Mouse (Mus musculus): ENCODE data around the gene Ddx17. TPM values are rescaled to one million over a fixed set of nuclear protein-coding genes. Genes with fewer than 3 reads are reported as not detected.

Gene Ddx17
- polyA plus RNA-seq, 1 experiment from 2014 or later = 51.4 TPM

DNA sequence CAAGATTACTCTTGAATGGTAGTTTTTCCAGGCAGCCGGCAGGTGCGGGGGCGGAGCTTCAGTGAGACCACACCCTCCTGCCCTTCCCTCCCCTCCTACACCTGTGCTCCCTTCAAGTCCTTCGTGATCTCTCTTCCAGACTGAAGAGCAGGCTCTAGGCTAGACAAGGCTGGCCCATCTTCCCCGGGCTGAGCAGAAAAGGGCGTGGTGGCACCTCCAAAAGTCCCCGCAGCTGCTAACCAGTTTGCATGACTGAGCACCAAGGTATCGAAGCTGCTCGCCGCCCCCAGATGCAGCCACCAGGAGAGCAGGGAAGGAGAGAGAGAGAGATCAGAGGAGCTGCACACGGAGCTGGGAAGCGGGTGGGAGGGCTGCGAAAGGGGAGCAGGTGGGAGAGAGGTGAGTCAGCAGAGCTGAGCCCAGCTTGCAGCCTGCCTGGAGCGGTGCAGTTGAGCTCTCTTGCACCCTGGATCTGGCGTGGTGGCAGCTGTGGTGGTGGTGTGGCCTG is 65.3 kb downstream of the Ddx17 start:
- Histone ChIP-seq H3K4me1 (0 out of 2 replicates have a peak, but pooled peaks cover 8% of the 10 kb centered on the region), H3K27ac (no peak overlapping the region), H3K36me3 (no peaks in the 10 kb centered on the region), H3K9me3 (replicated peaks) (no peaks in the 10 kb centered on the region), H3K4me3 (no peak overlapping the region), H3K27me3 (ENCODE audit: low read depth, poor library complexity, severe bottlenecking) (peaks cover 56% of the 10 kb centered on the region)
- DNase-seq (ENCODE audit: low spot score) = no peak
- 8% methylated on average over 15 of the region's 15 CpGs for WGBS

Small RNA genes within 50 kb of the gene (microRNA-seq; reads per million reads assigned to microRNA genes)
- gene Gm27903 = not detected

Other genes starting within 250 kb of the Ddx17 start
- 17.0 and 18.2 TPM in 2 replicates for gene Pla2g6, start 218.4 kb downstream of the Ddx17 start, polyA plus RNA-seq (2016; fragmentation: Nextera tagmentation; extraction: Ambion mirVana)
- 1.2 and 1.5 TPM in 2 replicates for gene Maff, start 200.1 kb downstream of the Ddx17 start, polyA plus RNA-seq (2016; fragmentation: Nextera tagmentation; extraction: Ambion mirVana)
- gene Tmem184b, start 143.2 kb downstream of the Ddx17 start, polyA plus RNA-seq (2016; fragmentation: Nextera tagmentation; extraction: Ambion mirVana) = 63.5 and 74.8 TPM in 2 replicates
- 152 and 170 TPM in 2 replicates for gene Csnk1e, start 91.2 kb downstream of the Ddx17 start, polyA plus RNA-seq (2016; fragmentation: Nextera tagmentation; extraction: Ambion mirVana)
- not detected in 2 replicates for gene Kcnj4, start 41.5 kb downstream of the Ddx17 start, polyA plus RNA-seq (2016; fragmentation: Nextera tagmentation; extraction: Ambion mirVana)
- gene Kdelr3, start 30.3 kb downstream of the Ddx17 start, polyA plus RNA-seq (2016; fragmentation: Nextera tagmentation; extraction: Ambion mirVana) = 4.2 and 9.4 TPM in 2 replicates
- 0.55 and 1.7 TPM in 2 replicates for gene Dmc1, start 58.4 kb upstream of the Ddx17 start, polyA plus RNA-seq (2016; fragmentation: Nextera tagmentation; extraction: Ambion mirVana)
- 1.0 and 2.1 TPM in 2 replicates for gene Fam227a, start 112.2 kb upstream of the Ddx17 start, polyA plus RNA-seq (2016; fragmentation: Nextera tagmentation; extraction: Ambion mirVana)
- gene Cby1, start 112.5 kb upstream of the Ddx17 start, polyA plus RNA-seq (2016; fragmentation: Nextera tagmentation; extraction: Ambion mirVana) = 58.4 and 65.6 TPM in 2 replicates
- gene Tomm22, start 124.1 kb upstream of the Ddx17 start, polyA plus RNA-seq (2016; fragmentation: Nextera tagmentation; extraction: Ambion mirVana) = 253 and 284 TPM in 2 replicates
- 23.8 and 24.6 TPM in 2 replicates for gene Josd1, start 141.2 kb upstream of the Ddx17 start, polyA plus RNA-seq (2016; fragmentation: Nextera tagmentation; extraction: Ambion mirVana)
- 48.6 and 53.9 TPM in 2 replicates for gene Gtpbp1, start 144.1 kb upstream of the Ddx17 start, polyA plus RNA-seq (2016; fragmentation: Nextera tagmentation; extraction: Ambion mirVana)
- gene Sun2, start 195.8 kb upstream of the Ddx17 start, polyA plus RNA-seq (2016; fragmentation: Nextera tagmentation; extraction: Ambion mirVana) = 2.8 and 3.8 TPM in 2 replicates
- 62.2 and 70.4 TPM in 2 replicates for gene Dnal4, start 231.1 kb upstream of the Ddx17 start, polyA plus RNA-seq (2016; fragmentation: Nextera tagmentation; extraction: Ambion mirVana)

All from limb, embryonic 10.5 days (tissue).